Mouse (Mus musculus) liver, embryonic 15.5 days (tissue): Measurements from ENCODE around the gene Foxo3. TPM values are rescaled to one million over a fixed set of nuclear protein-coding genes. Genes with fewer than 3 reads are reported as not detected.

Experiments
- ATAC-seq: fragments of 200-750 bp; cut with Nextera tagmentation; 2 replicates; pipeline ENCODE4 v1.8.0; 2017; ENCODE audit warnings: moderate number of reproducible peaks, mild to moderate bottlenecking, moderate library complexity; ENCODE audit not compliant: insufficient read depth
- H3K27ac ChIP-seq: fragments of 300-500 bp; sonication (generic); replicated peaks from 2 replicates; pipeline ENCODE4 v1.5.1; 2015; ENCODE audit warnings: mild to moderate bottlenecking, inconsistent platforms
- H3K27me3 ChIP-seq: fragments of 300-500 bp; sonication (generic); 2 replicates; pipeline ENCODE4 v1.6.1; 2015; ENCODE audit warnings: mild to moderate bottlenecking, inconsistent platforms
- H3K36me3 ChIP-seq: fragments of 300-500 bp; sonication (generic); replicated peaks from 2 replicates; pipeline ENCODE4 v1.6.1; 2015; ENCODE audit warnings: moderate library complexity, mild to moderate bottlenecking, inconsistent platforms
- H3K4me1 ChIP-seq: fragments of 300-500 bp; sonication (generic); replicated peaks from 2 replicates; pipeline ENCODE4 v1.6.1; 2015; ENCODE audit warnings: inconsistent platforms
- H3K4me2 ChIP-seq: fragments of 300-500 bp; sonication (generic); 2 replicates; pipeline ENCODE4 v1.6.1; 2015; ENCODE audit warnings: moderate library complexity, mild to moderate bottlenecking, inconsistent platforms
- H3K4me3 ChIP-seq: fragments of 300-500 bp; sonication (generic); replicated peaks from 2 replicates; pipeline ENCODE4 v1.5.1; 2015; ENCODE audit warnings: mild to moderate bottlenecking, inconsistent platforms
- H3K9ac ChIP-seq: fragments of 300-500 bp; sonication (generic); 2 replicates; pipeline ENCODE4 v1.6.1; 2015; ENCODE audit warnings: moderate library complexity, mild to moderate bottlenecking, inconsistent platforms
- H3K9me3 ChIP-seq: fragments of 300-500 bp; sonication (generic); replicated peaks from 2 replicates; pipeline ENCODE4 v1.6.1; 2016; ENCODE audit warnings: inconsistent platforms
- WGBS: fragments of 180-500 bp; shearing (Covaris S2); methylation state at CpG from one replicate; pipeline ENCODE4 v1.1.7; 2015; ENCODE audit warnings: mixed read lengths; ENCODE audit not compliant: insufficient replicate concordance; 5-methylcytosine and 5-hydroxymethylcytosine counted together
- polyA plus RNA-seq: library from polyadenylated mRNA; unstranded; fragments of >200 nt; fragmentation: Nextera tagmentation; extraction: Ambion mirVana; gene quantifications from 2 replicates; pipeline ENCODE4 v1.2.1, GENCODE M21; 2015

The Foxo3 gene
- polyA plus RNA-seq, 1 experiment from 2014 or later = 15.1 TPM

DNA sequence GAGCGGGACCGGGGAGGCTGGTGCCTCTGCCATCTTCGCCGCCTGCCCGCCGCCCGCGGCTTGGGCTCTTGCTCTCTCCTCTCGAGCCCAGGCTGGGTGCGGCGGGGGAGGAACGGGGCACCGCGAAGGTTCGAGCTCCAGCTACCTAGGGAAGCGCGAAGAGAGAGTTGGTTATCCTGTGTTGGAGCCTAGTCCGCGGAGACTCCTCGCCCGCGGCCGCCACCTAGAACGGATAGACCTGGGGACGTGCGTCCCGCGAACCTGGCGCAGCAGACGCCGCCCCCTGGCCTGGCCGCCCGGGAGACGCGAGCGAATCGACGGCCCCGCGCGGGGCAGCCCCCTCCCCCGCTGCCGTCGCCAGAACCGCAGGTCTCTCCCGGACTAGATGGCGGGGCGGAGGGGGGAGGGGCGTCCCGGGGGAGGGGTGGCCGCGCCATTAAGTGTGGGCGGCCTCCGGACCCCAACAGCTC is 1.1 kb downstream of the Foxo3 start:
- H3K36me3 ChIP-seq = peaks cover 42% of the 10 kb centered on the region
- H3K4me3 ChIP-seq = peak overlapping the region; percentile 95
- H3K4me2 ChIP-seq = peak overlapping the region; percentile 100
- WGBS = under 1% methylated on average over 48 of the region's 54 CpGs
- peaks cover 53% of the 10 kb centered on the region for H3K4me1 ChIP-seq
- H3K27me3 ChIP-seq = no peaks in the 10 kb centered on the region
- H3K9me3 ChIP-seq = no peaks in the 10 kb centered on the region
- peak overlapping the region; percentile 96 for H3K27ac ChIP-seq
- H3K9ac ChIP-seq = peak overlapping the region; percentile 98
- ATAC-seq = no peak

- H3K4me1 ChIP-seq = peaks cover 59% of the 10 kb centered on the region
- H3K27ac ChIP-seq = peak overlapping the region; percentile 96
- no peak for ATAC-seq
- H3K4me3 ChIP-seq = peak overlapping the region; percentile 95
- no peaks in the 10 kb centered on the region for H3K9me3 ChIP-seq
- WGBS = under 1% methylated on average over 65 of the region's 65 CpGs
- H3K27me3 ChIP-seq = no peaks in the 10 kb centered on the region
- peak overlapping the region; percentile 100 for H3K4me2 ChIP-seq
- peaks cover 45% of the 10 kb centered on the region for H3K36me3 ChIP-seq
- peak overlapping the region; percentile 98 for H3K9ac ChIP-seq
Observed at GRCm38 (mm10) chr10:42274712-42275400, 1.7 kb downstream of the Foxo3 start.

GRCm38 (mm10) chr10:42273760-42274691 is 2.5 kb downstream of the Foxo3 start:
- Histone ChIP-seq H3K4me2 (peak overlapping the region; percentile 100), H3K9ac (peak overlapping the region; percentile 98), H3K9me3 (no peaks in the 10 kb centered on the region), H3K4me1 (peaks cover 63% of the 10 kb centered on the region), H3K4me3 (peak overlapping the region; percentile 95), H3K36me3 (peaks cover 53% of the 10 kb centered on the region), H3K27ac (peak overlapping the region; percentile 96), H3K27me3 (no peaks in the 10 kb centered on the region)
- WGBS = 3% methylated on average over 21 of the region's 21 CpGs
- ATAC-seq = peak; percentile 52

DNA sequence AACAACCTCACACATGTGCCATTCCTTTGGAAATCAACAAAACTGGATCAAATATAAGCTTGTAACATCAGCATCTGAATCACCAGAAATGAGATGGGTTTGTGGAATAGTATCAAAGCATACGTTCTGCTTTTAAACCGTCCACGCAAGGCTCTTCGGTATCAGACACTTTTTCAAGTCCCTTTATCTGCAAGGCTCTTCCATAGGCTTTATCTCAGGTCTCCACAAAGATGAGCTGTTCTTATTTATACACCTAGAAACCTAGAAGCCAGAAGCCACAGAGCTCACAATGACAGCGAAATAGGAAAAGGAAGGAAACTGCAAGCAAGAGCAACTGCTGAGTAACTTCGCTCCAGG is 3.2 kb downstream of the Foxo3 start:
- no peak for ATAC-seq
- peak overlapping the region; percentile 100 for H3K4me2 ChIP-seq
- H3K9me3 ChIP-seq = no peaks in the 10 kb centered on the region
- peak overlapping the region; percentile 95 for H3K4me3 ChIP-seq
- peak overlapping the region; percentile 96 for H3K27ac ChIP-seq
- H3K27me3 ChIP-seq = no peaks in the 10 kb centered on the region
- H3K4me1 ChIP-seq = peaks cover 65% of the 10 kb centered on the region
- 13% methylated on average over 6 of the region's 6 CpGs for WGBS
- H3K9ac ChIP-seq = peak overlapping the region; percentile 98
- H3K36me3 ChIP-seq = peaks cover 60% of the 10 kb centered on the region

GRCm38 (mm10) chr10:42271454-42272230 is 4.9 kb downstream of the Foxo3 start:
- no peak for ATAC-seq
- H3K9me3 ChIP-seq = 0 out of 2 replicates have a peak, but pooled peaks cover 5% of the 10 kb centered on the region
- no peaks in the 10 kb centered on the region for H3K27me3 ChIP-seq
- H3K36me3 ChIP-seq = peaks cover 77% of the 10 kb centered on the region
- peak overlapping the region; percentile 100 for H3K4me2 ChIP-seq
- H3K9ac ChIP-seq = peak overlapping the region; percentile 98
- peaks cover 75% of the 10 kb centered on the region for H3K4me1 ChIP-seq
- H3K27ac ChIP-seq = peak overlapping the region; percentile 96
- 25% methylated on average over 11 of the region's 11 CpGs for WGBS
- H3K4me3 ChIP-seq = peak overlapping the region; percentile 95

- 17% methylated on average over 10 of the region's 10 CpGs for WGBS
- Histone ChIP-seq H3K9me3 (peaks cover 10% of the 10 kb centered on the region; the same call in 1 of the 2 replicates), H3K27ac (peak overlapping the region; percentile 96), H3K27me3 (no peaks in the 10 kb centered on the region), H3K4me2 (peak overlapping the region; percentile 100), H3K4me3 (peak overlapping the region; percentile 95), H3K9ac (peak overlapping the region; percentile 98), H3K4me1 (peaks cover 86% of the 10 kb centered on the region), H3K36me3 (peaks cover 89% of the 10 kb centered on the region)
- ATAC-seq = no peak
Observed at GRCm38 (mm10) chr10:42270277-42271083, 6.1 kb downstream of the Foxo3 start.

GRCm38 (mm10) chr10:42269281-42270025 is 7.1 kb downstream of the Foxo3 start:
- H3K36me3 ChIP-seq = peaks cover 90% of the 10 kb centered on the region

GRCm38 (mm10) chr10:42267811-42268545 is 8.6 kb downstream of the Foxo3 start:
- peak overlapping the region; percentile 95; the same call in 1 of the 2 replicates for H3K4me3 ChIP-seq
- H3K27ac ChIP-seq = peak overlapping the region; percentile 96
- ATAC-seq = no peak
- peaks cover 94% of the 10 kb centered on the region for H3K36me3 ChIP-seq
- H3K4me2 ChIP-seq = peak overlapping the region; percentile 100
- peaks cover 96% of the 10 kb centered on the region for H3K4me1 ChIP-seq
- no peaks in the 10 kb centered on the region for H3K27me3 ChIP-seq
- 79% methylated on average over 5 of the region's 5 CpGs for WGBS
- H3K9me3 ChIP-seq = peaks cover 10% of the 10 kb centered on the region; the same call in 1 of the 2 replicates
- H3K9ac ChIP-seq = peak overlapping the region; percentile 55; the same call in 1 of the 2 replicates

More at GRCm38 (mm10) chr10:42269281-42270025, 7.1 kb downstream of the Foxo3 start:
- peak overlapping the region; percentile 55 for H3K9ac ChIP-seq
- no peak for ATAC-seq
- H3K27ac ChIP-seq = peak overlapping the region; percentile 96
- H3K4me1 ChIP-seq = peaks cover 94% of the 10 kb centered on the region
- peak overlapping the region; percentile 100 for H3K4me2 ChIP-seq
- H3K27me3 ChIP-seq = no peaks in the 10 kb centered on the region
- peak overlapping the region; percentile 95 for H3K4me3 ChIP-seq
- H3K9me3 ChIP-seq = peaks cover 10% of the 10 kb centered on the region; the same call in 1 of the 2 replicates
- WGBS = 30% methylated on average over 15 of the region's 15 CpGs
